Mouse (Mus musculus): ENCODE results near the gene Prss27. TPM values are rescaled to one million over a fixed set of nuclear protein-coding genes. Genes with fewer than 3 reads are reported as not detected.

Gene Prss27
- polyA plus RNA-seq, 1 experiment = not detected

DNA sequence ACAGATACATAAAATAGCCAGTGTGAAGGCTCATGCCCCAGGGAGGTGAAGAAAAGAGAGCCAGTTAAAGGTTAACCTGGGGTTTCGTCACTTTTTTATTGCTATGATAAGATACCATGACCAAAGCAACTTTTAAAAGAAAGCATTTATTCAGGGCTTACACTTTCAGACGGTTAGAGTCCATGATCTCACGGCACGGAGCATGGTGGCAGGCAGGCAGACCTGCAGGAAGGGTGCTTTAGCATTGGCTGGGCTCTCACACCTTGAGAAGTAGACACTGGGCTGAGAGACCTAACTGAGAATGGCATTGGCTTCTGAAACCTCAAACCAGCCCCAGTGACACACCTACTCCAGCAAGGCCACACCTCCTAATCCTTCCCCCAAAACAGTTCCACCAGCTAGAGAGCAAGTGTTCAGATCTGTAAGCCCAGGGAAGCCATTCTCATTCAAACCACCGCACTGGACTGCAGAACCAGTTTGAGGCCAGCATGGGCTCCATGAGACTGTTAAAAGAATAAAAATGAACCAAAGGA, 23.4 kb upstream of the Prss27 start:
- H3K4me3 ChIP-seq (replicated peaks; ENCODE audit: control insufficient read depth, low read depth, low read length) = no peak overlapping the region
- TF ChIP-seq CTCF (IDR thresholded peaks at IDR 0.05; ENCODE audit: control insufficient read depth, insufficient read depth, low read length) = no peak
- TF ChIP-seq POLR2A (IDR thresholded peaks at IDR 0.05; ENCODE audit: borderline replicate concordance, control insufficient read depth, low read depth, low read length) = no peak
- no peaks in the 10 kb centered on the region for H3K4me1 ChIP-seq (ENCODE audit: control insufficient read depth, insufficient read depth, low read length)
- no peak overlapping the region for H3K27ac ChIP-seq (ENCODE audit: control insufficient read depth, insufficient read depth, low read depth, low read length, poor library complexity)
- 83% methylated on average over 5 of the region's 5 CpGs for WGBS

DNA sequence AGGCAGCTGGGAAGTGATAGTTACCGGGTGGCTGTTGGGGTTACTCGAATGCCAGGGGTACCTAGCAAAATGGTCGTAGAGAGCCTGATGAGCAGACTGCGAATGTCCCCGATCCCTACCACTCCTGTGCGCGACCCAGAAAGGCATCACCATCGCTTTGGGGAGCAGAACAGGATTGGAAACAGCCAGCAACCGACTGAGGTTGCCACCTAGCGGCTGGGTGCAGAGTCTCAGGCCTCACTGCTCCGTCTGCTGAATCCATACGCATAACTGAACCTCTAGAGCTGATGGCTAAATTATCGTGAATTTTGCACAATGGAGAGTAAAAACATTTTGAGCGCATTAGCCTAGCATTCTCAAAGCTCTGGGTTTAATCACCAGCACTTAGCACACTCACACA, 22.2 kb upstream of the Prss27 start:
- H3K27ac ChIP-seq (ENCODE audit: control insufficient read depth, insufficient read depth, low read depth, low read length, poor library complexity) = no peak overlapping the region
- no peak for TF ChIP-seq POLR2A (IDR thresholded peaks at IDR 0.05; ENCODE audit: borderline replicate concordance, control insufficient read depth, low read depth, low read length)
- TF ChIP-seq CTCF (IDR thresholded peaks at IDR 0.05; ENCODE audit: control insufficient read depth, insufficient read depth, low read length) = peak; percentile 58
- H3K4me1 ChIP-seq (ENCODE audit: control insufficient read depth, insufficient read depth, low read length) = no peaks in the 10 kb centered on the region
- 56% methylated on average over 14 of the region's 14 CpGs for WGBS
- H3K4me3 ChIP-seq (replicated peaks; ENCODE audit: control insufficient read depth, low read depth, low read length) = no peak overlapping the region

DNA sequence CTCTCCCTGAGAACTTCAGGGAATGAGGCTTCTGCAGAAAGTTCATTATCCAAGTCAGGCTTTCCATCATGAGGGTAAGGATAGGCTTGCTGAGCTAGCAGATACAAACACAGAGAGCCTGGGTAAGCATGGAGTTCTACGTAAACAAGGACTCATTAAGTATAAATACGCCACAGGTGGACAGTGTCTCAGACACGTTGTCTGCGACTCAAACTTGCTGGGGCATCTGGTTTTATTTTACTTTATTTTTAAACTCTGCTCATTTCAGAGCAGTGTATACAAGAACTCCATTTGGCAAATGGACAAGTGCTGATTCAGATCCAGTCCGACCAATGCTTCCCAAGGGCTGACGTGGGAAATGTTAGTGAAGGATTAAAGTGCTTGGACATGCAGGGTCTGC, 17.2 kb upstream of the Prss27 start:
- TF ChIP-seq CTCF (IDR thresholded peaks at IDR 0.05; ENCODE audit: control insufficient read depth, insufficient read depth, low read length) = no peak
- no peak for TF ChIP-seq POLR2A (IDR thresholded peaks at IDR 0.05; ENCODE audit: borderline replicate concordance, control insufficient read depth, low read depth, low read length)
- WGBS = 87% methylated on average over 6 of the region's 6 CpGs

DNA sequence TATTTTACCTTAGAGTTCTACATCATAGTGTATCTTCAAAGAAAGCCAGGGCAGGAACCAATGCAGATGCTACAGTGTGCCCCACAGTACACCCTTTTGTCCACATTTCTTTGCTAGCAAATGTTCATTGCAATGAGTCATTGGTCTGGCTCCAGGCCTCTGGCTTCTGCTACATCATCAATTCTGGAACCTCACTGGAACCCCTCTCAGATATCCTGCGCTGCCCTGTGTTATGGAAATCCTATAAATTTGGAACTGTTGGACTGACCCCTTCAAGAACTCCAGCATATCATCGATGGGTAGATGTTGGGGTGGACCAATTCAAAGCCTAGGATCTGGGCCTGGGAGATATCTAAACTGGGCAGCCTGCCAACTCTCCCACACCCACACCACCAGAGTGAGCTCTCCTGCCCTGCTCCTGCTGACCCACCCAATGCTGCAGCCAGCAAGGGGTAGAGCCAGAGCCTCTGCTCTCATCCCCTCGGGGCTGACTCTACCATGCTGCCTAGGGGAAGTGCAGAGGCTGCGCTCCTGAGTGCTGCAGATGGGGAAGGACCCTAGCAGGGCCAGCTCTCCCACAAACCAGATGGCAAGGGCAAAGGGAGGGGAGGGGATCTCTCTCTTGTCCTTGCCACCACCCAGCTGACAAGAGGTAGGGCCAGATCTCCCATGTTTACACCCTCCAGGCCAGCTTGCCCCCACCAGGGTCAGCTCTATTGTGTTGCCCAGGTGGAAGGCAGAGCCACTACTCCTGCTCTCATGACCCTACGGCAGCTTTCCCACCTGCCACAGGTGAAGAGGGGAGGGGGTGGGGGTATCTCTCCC, 16.4 kb upstream of the Prss27 start:
- Histone ChIP-seq H3K4me1 (ENCODE audit: control insufficient read depth, insufficient read depth, low read length) (no peaks in the 10 kb centered on the region), H3K4me3 (replicated peaks; ENCODE audit: control insufficient read depth, low read depth, low read length) (no peak overlapping the region), H3K27ac (ENCODE audit: control insufficient read depth, insufficient read depth, low read depth, low read length, poor library complexity) (peak overlapping the region; percentile 1; the same call in 1 of the 2 replicates)
- TF ChIP-seq POLR2A (IDR thresholded peaks at IDR 0.05; ENCODE audit: borderline replicate concordance, control insufficient read depth, low read depth, low read length) = peak; percentile 23; the same call in 1 of the 2 replicates
- TF ChIP-seq CTCF (IDR thresholded peaks at IDR 0.05; ENCODE audit: control insufficient read depth, insufficient read depth, low read length) = no peak
- WGBS = 56% methylated on average over 5 of the region's 5 CpGs

More for the DNA sequence above, 17.2 kb upstream of the Prss27 start:
- H3K27ac ChIP-seq (ENCODE audit: control insufficient read depth, insufficient read depth, low read depth, low read length, poor library complexity) = no peak overlapping the region
- no peaks in the 10 kb centered on the region for H3K4me1 ChIP-seq (ENCODE audit: control insufficient read depth, insufficient read depth, low read length)
- no peak overlapping the region for H3K4me3 ChIP-seq (replicated peaks; ENCODE audit: control insufficient read depth, low read depth, low read length)

DNA sequence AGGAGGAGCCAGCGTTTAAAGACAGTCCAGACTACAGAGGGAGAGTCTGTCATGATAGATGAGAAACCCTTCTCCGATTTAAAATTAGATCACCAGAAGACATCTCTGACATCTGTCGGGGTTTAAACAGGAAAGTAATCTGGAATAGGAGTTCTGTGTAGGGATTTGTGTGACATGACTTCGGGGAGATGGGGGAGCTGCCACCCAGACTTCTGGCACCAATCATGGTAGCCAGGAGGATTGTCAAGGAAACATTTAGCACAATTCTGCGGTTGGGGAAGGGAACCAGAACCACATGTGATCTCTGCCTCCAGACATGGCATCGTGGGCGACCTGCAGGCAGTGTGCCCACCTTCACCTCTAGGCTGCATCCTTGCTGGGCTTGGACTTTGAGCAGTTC, 8.5 kb upstream of the Prss27 start:
- WGBS = 64% methylated on average over 7 of the region's 7 CpGs
- TF ChIP-seq POLR2A (IDR thresholded peaks at IDR 0.05; ENCODE audit: borderline replicate concordance, control insufficient read depth, low read depth, low read length) (no peak), CTCF (IDR thresholded peaks at IDR 0.05; ENCODE audit: control insufficient read depth, insufficient read depth, low read length) (no peak)
- no peak overlapping the region for H3K27ac ChIP-seq (ENCODE audit: control insufficient read depth, insufficient read depth, low read depth, low read length, poor library complexity)
- H3K4me1 ChIP-seq (ENCODE audit: control insufficient read depth, insufficient read depth, low read length) = no peaks in the 10 kb centered on the region
- no peak overlapping the region for H3K4me3 ChIP-seq (replicated peaks; ENCODE audit: control insufficient read depth, low read depth, low read length)

DNA sequence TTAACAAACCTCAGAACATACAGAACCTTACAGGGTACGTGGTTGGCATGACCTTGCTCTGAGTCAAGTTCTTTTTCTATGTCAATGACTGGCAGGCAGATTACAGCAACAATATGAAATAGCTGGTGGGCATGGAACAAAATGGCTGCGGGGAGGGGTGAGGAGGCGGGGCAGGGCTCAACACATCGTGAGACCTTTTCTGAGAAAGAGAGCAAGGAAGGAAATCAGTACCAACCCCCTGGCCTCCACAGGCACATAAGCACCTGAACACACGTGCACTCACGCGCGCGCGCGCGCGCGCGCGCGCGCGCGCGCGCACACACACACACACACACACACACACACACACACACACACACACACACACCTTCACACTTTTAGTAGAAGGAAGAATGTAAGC, 7.4 kb upstream of the Prss27 start:
- Histone ChIP-seq H3K4me3 (replicated peaks; ENCODE audit: control insufficient read depth, low read depth, low read length) (no peak overlapping the region), H3K4me1 (ENCODE audit: control insufficient read depth, insufficient read depth, low read length) (no peaks in the 10 kb centered on the region), H3K27ac (ENCODE audit: control insufficient read depth, insufficient read depth, low read depth, low read length, poor library complexity) (no peak overlapping the region)
- WGBS = 84% methylated on average over 20 of the region's 22 CpGs
- TF ChIP-seq POLR2A (IDR thresholded peaks at IDR 0.05; ENCODE audit: borderline replicate concordance, control insufficient read depth, low read depth, low read length) = no peak
- no peak for TF ChIP-seq CTCF (IDR thresholded peaks at IDR 0.05; ENCODE audit: control insufficient read depth, insufficient read depth, low read length)

DNA sequence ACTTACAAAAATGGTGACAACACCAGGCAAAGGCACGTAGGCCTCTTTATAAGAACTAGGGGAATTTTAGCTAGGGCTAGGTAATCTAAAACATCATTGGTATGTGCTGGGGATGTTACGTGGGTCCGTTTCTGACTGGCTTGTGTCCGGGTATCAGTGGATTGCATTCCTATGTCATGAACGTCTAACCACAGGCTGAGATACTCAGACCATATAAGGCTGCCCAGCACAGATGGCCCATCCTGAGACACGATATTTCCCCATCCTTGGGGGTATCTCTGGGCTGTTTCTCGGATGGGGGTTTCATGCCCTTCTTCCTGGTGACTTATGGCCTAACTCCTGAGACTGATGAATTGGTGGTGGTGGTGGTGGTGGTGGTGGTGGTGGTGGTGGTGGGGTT, 2.9 kb upstream of the Prss27 start:
- no peaks in the 10 kb centered on the region for H3K4me1 ChIP-seq (ENCODE audit: control insufficient read depth, insufficient read depth, low read length)
- TF ChIP-seq POLR2A (IDR thresholded peaks at IDR 0.05; ENCODE audit: borderline replicate concordance, control insufficient read depth, low read depth, low read length) (no peak), CTCF (IDR thresholded peaks at IDR 0.05; ENCODE audit: control insufficient read depth, insufficient read depth, low read length) (no peak)
- no peak overlapping the region for H3K4me3 ChIP-seq (replicated peaks; ENCODE audit: control insufficient read depth, low read depth, low read length)
- H3K27ac ChIP-seq (ENCODE audit: control insufficient read depth, insufficient read depth, low read depth, low read length, poor library complexity) = no peak overlapping the region
- WGBS = 78% methylated on average over 7 of the region's 7 CpGs

DNA sequence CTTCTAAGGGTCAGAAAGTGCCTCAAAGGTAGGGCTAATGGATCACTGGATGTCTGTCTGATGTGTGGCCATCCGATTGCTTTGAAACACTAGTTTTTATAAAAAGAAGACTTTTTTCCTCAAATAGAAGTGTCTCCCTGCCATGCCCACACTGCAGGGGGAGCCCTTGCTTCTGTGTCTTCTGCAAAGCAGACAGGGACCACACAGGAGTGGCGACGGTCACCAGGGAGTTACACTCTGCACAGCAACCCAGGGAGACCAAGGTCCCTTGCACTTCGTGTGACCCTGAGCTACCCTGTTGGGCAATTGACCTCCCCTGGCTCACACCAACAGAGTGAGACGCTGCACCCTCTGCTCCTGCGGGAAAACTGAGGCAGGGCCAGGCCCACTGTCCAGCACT, 990 bp upstream of the Prss27 start:
- Histone ChIP-seq H3K27ac (ENCODE audit: control insufficient read depth, insufficient read depth, low read depth, low read length, poor library complexity) (no peak overlapping the region), H3K4me1 (ENCODE audit: control insufficient read depth, insufficient read depth, low read length) (no peaks in the 10 kb centered on the region), H3K4me3 (replicated peaks; ENCODE audit: control insufficient read depth, low read depth, low read length) (peak overlapping the region; percentile 0)
- no peak for TF ChIP-seq POLR2A (IDR thresholded peaks at IDR 0.05; ENCODE audit: borderline replicate concordance, control insufficient read depth, low read depth, low read length)
- no peak for TF ChIP-seq CTCF (IDR thresholded peaks at IDR 0.05; ENCODE audit: control insufficient read depth, insufficient read depth, low read length)
- 50% methylated on average over 6 of the region's 6 CpGs for WGBS

Data from bone marrow, adult 2 months (tissue).